Mouse (Mus musculus) right cerebral cortex, postnatal 14 days (tissue): Measurements from ENCODE around the gene 2310022A10Rik.

Experiments
- DNase-seq: peaks from one replicate; pipeline ENCODE4 v3.0.0; 2022

Gene 2310022A10Rik

DNA sequence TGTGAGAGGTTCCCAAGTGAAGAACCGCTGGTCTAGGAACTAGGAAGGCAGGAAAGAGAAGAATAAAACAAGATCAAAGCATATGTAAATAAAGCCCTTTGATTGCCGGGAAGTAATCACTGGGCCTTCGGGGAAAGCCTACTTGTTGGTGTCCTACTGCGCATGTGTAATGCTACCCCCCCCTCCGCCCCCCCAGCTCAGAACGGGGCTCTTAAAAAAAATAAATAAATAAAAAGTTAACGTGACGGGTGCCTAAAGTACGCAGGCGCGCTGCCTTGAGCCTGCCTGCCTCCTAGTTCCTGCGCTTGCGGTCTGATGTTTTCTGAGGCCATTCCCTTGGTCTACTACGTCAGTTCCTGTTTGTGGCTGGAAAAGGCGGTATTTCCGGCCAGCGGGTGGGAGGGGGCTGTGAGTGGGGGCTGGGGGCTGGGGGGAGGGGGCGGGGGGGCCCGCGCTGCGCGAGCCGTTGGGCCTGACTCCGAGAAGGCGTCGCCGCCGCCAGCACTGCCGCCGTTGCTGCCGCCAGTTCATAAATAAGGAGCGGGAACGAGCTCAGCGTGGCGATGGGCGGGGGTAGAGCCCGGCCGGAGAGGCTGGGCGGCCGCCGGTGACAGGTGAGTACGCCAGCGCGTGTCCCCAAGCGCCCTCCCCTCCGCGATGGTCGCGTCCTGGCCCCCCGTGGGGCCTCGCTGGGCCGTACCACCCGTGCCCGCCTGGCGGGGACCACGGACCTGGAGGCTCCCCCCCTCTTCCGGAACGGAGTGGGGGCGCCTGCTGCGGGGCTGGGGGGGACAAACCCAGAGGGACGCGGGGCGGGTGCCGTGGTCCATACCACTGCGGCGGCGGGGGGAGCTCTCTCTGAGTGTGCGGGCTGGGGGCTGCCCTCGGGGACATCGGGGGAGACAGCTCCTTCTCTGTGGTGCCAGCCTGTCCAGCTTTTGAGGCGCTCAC is 38.5 kb downstream of the 2310022A10Rik start, which contains the start of gene Akt2:
Akt2 (plus strand) TSS at position 287 of the 951 bp plus-strand sequence.
- peak; percentile 92 for DNase-seq

DNA sequence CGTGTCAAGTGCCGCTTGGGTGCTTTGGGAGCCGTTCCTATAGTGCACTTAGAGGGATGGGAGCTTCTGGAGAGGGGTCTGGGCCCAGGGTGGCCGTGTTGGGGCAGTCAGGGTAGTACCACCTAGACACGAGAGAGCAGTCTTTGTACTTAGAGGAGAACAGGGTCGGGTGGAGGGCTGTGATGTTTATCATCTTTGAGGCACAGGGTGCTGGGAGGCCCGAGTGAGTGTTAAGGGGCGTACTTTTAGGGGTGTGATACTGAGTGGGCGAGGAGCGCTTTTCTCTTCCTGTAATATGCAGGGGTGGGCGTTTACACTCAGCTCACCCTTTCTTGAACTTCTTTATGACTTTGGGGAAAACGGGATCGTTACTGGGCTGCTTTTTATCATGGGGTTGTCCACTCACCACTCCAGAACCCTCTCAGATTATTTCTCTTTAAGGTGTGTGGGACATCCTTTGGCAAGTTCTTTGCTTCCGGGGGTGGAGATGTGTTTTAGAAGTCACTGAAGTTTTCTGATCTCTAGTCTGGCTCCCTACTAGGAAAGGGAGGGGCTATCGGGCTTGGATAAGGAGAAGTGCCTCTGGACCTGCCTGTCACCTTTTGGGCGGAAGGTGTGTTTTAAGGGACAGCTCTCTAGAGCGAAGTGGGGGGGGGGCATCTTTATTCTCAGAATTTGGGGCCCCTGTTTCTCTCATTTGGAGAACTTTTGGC is 39.3 kb downstream of the 2310022A10Rik start:
- no peak for DNase-seq

DNA sequence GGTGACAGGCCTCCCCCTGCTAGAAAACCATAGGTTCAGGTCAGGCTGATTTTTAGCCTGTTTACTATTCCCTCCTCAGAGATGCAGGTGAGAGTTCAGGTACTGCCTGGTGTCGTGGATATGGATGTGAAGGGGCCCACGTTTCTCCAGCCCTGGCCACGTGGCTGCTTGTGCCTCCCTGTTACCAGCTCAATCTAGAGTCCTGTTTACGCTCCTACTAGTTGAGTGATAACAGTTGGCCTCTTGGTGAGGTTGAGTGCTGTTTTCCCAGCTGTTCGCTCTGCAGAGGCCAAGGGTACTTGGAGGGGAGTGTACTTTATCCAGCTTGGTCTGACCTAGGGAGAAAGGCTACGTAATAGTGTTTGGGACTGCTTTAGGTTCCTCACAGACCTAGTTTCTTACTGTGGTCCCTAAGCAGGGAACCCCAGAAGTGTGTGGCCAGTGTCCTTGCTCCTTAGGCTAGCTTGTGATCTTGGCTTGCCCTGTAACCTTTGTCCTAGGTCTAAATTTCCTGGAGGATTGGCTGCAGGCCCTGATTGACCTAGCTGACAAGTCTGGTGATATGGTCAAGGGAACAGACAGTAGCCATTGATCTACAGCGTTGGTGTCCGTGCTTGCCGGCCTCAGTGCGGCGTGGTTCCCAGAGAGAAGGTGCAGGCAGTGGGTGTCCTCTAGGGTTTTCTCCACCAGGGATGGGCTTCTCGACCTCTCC is 40.1 kb downstream of the 2310022A10Rik start:
- DNase-seq = no peak

DNA sequence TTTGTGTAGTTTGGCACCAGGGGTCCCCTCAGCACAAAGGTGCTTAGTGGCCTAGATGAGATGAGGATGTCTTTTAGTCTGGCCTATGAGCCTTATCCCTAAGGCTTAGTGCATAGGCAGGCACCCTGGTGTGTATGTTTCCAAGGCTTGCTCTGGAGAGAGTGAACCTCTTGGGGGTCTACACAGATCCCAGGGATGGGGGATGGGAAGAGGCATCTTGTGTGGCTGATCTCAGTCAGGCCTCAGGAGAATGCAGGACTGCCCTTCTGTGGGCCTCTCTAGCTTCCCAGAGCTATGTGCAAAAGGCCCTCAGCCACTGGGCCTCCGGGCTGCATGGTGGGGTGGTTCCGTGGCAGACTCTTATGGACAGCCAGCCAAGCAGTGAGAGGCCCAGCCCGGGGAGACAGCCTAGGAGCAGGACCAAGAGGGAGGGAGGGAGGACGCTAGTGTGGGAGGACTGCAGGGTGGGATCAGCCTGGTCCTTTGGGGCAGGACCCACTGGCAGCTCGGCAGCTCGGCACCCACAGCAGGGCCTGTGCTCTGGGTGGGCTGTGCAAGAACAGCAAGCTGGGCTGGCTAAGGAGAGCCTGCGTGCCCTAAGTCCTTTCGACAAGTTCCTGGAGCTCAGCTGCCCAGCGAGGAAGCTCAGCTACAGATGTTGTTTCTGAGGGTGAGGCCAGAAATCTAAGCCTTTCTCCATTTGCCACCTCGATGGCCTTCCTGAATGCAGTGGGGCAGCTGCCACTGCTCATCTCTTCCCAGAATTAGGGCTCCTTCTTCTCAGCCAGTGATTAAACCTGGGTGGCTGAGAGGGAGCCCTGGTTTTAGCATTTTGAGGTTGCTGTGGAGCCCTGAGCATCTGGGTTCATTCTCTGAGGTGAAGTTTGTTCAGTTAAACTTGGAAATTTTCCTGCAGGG is 43.8 kb downstream of the 2310022A10Rik start:
- DNase-seq = no peak

DNA sequence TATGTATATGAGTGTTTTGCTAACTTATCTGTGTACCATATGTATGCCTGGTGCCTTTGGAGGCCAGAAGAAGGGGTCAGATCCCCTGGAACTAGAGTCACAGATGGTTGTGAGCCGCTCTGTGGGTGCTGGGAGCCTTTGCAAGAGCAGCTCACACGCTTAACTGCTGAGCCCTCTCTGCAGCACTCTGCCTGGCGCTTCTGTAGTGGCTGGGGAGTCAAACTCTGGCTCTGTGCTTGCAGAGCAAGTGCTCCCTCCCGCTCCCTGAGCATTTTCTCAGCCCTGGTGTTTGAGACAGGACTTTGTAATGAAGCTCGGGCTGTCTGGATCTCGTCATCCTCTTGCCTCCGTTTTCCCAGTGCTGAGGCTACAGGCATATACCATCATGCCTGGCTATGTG is 45.0 kb downstream of the 2310022A10Rik start:
- no peak for DNase-seq

DNA sequence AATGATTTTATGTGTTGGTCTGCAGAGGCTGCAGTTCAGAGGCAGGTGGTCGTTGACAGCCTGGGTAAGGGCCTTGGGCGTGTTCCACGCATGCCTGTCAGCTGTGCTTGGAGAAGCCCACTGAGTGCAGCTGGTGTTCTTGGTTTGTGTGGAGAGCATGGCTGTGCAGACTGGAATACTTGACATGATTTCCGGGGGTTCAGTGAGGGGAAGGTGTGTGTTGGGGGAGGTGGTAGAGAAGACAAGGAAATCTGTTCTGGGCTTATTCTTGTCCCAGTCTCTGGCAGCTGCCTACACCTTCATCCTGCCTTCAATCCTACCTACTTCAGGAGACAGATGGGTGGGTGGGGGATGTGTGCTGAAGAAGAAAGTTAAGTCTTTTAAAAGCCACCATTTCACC is 48.6 kb downstream of the 2310022A10Rik start:
- peak; percentile 57 for DNase-seq

- DNase-seq = no peak
Observed at GRCm38 (mm10) chr7:27602161-27602560, 49.1 kb downstream of the 2310022A10Rik start.

GRCm38 (mm10) chr7:27602835-27603234 is 49.8 kb downstream of the 2310022A10Rik start:
- no peak for DNase-seq

- no peak for DNase-seq
Observed at GRCm38 (mm10) chr7:27604661-27605348, 51.8 kb downstream of the 2310022A10Rik start.

GRCm38 (mm10) chr7:27605499-27606285 is 52.7 kb downstream of the 2310022A10Rik start:
- DNase-seq = peak; percentile 64

DNA sequence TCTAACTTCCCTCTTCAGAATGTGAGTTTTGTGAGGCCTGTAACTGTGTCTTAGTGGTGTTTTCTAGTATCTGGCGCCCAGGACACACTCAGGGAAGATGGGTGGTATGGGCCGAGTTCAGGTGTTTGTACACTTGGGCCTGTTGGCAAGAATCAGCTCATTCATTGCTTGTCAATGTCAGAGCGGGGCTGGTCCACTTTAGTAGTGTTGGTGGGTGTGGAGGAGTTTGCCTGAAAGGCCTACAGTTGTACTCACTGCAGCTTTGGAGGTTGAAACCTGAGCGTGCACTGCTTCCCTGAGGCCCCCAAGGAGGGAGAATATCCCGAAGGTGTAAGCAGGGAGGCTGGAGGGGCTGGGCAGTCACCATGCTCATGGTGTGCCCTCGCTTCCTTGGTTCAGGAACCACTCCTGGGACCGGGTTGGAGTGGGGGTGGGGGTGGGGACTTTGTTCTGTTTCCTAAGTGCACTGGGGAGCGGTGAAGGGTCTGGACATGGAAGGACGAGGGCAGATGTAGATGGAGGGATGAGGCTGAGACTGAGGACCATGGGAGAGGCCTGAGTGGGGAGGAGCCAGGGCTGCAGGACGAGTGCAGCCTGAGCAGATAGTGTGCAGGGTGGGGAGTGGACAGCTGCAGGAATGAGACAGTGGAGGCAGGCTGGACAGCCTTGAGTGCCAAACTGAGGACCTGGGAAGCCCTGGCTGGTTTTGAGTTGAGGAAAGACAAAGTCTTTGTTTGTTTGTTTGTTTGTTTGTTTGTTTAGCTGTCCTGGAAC is 53.6 kb downstream of the 2310022A10Rik start:
- no peak for DNase-seq

DNA sequence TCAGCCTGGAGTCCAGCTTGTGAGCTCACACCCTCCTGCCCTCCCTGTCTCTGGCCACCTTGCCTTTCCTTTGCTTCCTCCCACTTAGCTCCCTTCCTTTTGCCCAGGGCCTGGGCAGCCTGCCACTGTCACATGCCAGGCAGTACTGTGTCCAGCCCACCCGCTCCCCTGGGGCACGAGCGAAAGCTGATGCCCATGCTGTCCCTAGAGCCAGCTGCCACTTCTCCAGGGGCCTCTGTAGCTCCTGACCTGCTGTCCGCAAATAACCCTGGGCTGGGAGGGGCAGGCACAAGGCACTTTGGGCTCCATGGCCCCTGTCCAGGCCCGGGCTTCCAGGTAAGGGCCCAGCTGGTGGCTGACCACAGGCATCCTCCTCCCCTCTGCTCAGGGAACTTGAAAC is 54.5 kb downstream of the 2310022A10Rik start:
- peak; percentile 51 for DNase-seq

DNA sequence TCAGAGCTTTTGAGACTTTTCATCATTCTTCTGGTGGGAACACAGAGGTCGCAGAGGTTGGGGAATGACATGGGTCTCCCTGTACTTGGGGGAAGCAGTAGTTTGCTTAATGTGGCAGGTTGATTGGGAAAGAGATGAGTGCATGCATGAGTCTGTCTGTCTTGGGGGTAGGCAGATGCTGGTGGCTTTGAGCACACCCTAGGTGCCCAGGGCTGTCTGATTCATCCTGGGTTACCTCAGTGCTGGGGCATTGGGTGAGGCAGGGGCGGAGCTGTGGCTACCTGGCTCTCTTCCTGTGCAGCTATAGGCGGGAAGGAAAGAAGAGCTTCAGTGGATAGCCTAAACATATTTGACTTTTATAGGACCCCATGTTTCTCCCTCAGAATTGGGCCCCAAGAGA is 55.1 kb downstream of the 2310022A10Rik start:
- no peak for DNase-seq

DNA sequence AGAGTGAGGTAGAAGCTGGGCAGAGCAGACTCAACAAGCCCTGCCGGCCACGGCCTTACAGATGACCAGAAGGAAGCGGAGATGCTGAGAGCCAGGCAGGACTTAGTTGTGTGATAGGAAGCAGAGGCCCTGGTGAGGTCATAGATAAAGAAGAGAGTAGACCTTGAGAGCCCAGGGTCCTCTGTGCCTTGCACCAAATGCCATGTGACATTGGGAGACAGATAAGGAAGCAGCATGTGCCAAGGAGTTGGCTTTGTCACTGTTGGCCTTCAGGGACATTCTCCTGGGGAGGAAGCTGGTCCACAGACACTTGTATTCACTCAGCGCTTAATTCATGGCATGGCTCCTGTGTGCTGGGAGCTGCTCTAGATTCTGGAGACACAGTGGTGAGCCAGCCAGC is 56.3 kb downstream of the 2310022A10Rik start:
- no peak for DNase-seq

DNA sequence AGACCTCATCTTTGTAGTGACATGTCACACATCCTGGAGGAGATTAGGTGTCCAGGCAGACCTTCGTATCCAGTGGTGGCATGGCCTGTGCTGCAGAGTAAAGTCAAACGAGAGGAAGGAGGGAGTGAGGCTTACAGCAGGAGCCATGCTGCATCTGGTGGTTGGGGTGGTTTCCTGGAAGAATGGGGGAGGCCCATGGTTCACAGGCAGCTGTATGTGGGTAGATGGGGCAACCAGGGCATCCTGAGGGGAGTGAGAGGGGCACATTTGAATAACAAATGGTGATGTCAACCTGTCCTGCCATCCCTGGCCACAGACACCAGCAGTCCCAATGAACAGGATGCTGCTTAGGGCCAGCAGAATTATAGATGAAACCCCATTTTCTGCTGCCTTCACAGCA is 56.7 kb downstream of the 2310022A10Rik start:
- no peak for DNase-seq

DNA sequence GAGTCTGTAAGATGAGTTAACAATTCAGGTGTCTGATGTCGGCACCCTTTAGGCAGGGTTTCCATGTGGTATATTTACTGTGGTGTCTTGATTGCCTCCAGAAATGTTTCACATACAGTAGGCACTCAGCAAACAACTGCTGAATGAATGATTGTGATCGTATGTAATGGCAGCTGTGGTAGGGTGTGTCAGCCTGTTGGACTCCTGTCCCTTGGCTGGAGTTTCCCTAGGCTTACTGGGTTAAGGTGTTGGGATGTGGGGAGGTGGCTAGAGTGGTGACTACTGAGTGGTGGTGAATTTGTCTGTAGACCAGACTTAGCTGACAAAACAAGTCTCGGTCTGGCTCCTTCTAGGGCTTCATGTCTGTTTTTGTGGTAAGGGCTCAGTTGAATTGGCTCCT is 57.3 kb downstream of the 2310022A10Rik start:
- DNase-seq = no peak

DNA sequence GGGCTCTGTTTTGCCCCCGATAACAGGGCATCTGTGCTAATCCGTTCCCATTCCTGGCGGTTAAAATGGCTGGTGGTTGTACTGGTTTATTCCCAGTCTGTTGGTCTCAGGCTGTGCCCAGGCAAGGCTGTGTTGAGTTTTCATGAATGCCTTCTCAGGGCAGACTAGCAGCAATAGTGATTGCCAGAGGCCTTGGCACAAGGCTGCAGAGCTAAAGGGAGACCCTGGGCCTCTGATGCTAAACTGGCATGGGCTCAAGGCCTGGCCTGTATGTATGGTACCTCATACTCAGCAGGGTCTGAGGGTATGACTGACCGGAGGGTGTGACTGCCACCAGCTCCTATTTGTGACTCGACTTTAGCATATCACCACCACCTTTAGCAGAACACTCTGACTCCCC is 57.8 kb downstream of the 2310022A10Rik start:
- no peak for DNase-seq

GRCm38 (mm10) chr7:27612940-27613339 is 59.9 kb downstream of the 2310022A10Rik start:
- no peak for DNase-seq

- DNase-seq = no peak
Observed at GRCm38 (mm10) chr7:27613751-27614499, 60.9 kb downstream of the 2310022A10Rik start.
